Mouse (Mus musculus) lung, embryonic 14.5 days (tissue): Measurements from ENCODE around the gene Npr3. TPM values are rescaled to one million over a fixed set of nuclear protein-coding genes. Genes with fewer than 3 reads are reported as not detected.
A peak's percentile ranks its signal among the peaks of the same experiment; 100 is the strongest.

Experiments used
- ATAC-seq: fragments of 200-750 bp; cut with Nextera tagmentation; 2 replicates; pipeline ENCODE4 v1.8.0; 2017; ENCODE audit warnings: mild to moderate bottlenecking, moderate TSS enrichment, moderate library complexity; ENCODE audit not compliant: insufficient read depth
- DNase-seq: peaks from one replicate; pipeline ENCODE4 v3.0.0-alpha.2; 2015
- H3K27ac ChIP-seq: fragments of 300-500 bp; sonication (generic); 2 replicates; pipeline ENCODE4 v1.5.1; 2014; ENCODE audit warnings: low read depth, mild to moderate bottlenecking, moderate library complexity
- H3K27me3 ChIP-seq: fragments of 300-500 bp; sonication (generic); 2 replicates; pipeline ENCODE4 v1.6.1; 2014; ENCODE audit warnings: low read length, control low read depth; ENCODE audit not compliant: insufficient read depth
- H3K36me3 ChIP-seq: fragments of 300-500 bp; sonication (generic); 2 replicates; pipeline ENCODE4 v1.6.1; 2014; ENCODE audit warnings: control low read depth; ENCODE audit not compliant: insufficient read depth
- H3K4me1 ChIP-seq: fragments of 300-500 bp; sonication (generic); 2 replicates; pipeline ENCODE4 v1.6.1; 2014; ENCODE audit warnings: antibody characterized with exemption, control low read depth; ENCODE audit not compliant: insufficient read depth
- H3K4me2 ChIP-seq: fragments of 300-500 bp; sonication (generic); 2 replicates; pipeline ENCODE4 v1.6.1; 2014; ENCODE audit warnings: mild to moderate bottlenecking
- H3K4me3 ChIP-seq: fragments of 300-500 bp; sonication (generic); 2 replicates; pipeline ENCODE4 v1.5.1; 2014; ENCODE audit warnings: low read depth, low read length
- H3K9ac ChIP-seq: fragments of 300-500 bp; sonication (generic); 2 replicates; pipeline ENCODE4 v1.6.1; 2014
- H3K9me3 ChIP-seq: fragments of 300-500 bp; sonication (generic); 2 replicates; pipeline ENCODE4 v1.6.1; 2016; ENCODE audit warnings: low read depth, low read length, control low read depth
- CTCF ChIP-seq: IDR thresholded peaks from 2 replicates; pipeline ENCODE4 v1.5.1; 2016; ENCODE audit warnings: antibody characterized with exemption, low read depth
- WGBS: fragments of 180-500 bp; shearing (Covaris S2); extraction: QIAGEN DNeasy Blood & Tissue Kit; methylation state at CpG from one replicate; pipeline ENCODE4 v1.1.7; 2014; 5-methylcytosine and 5-hydroxymethylcytosine counted together
- polyA plus RNA-seq: library from polyadenylated mRNA; unstranded; fragments of >200 nt; fragmentation: Nextera tagmentation; extraction: Ambion mirVana; gene quantifications from 2 replicates; pipeline ENCODE4 v1.2.1, GENCODE M21; 2014

Npr3 gene
- 11.2 and 11.3 TPM in 2 replicates for polyA plus RNA-seq

DNA sequence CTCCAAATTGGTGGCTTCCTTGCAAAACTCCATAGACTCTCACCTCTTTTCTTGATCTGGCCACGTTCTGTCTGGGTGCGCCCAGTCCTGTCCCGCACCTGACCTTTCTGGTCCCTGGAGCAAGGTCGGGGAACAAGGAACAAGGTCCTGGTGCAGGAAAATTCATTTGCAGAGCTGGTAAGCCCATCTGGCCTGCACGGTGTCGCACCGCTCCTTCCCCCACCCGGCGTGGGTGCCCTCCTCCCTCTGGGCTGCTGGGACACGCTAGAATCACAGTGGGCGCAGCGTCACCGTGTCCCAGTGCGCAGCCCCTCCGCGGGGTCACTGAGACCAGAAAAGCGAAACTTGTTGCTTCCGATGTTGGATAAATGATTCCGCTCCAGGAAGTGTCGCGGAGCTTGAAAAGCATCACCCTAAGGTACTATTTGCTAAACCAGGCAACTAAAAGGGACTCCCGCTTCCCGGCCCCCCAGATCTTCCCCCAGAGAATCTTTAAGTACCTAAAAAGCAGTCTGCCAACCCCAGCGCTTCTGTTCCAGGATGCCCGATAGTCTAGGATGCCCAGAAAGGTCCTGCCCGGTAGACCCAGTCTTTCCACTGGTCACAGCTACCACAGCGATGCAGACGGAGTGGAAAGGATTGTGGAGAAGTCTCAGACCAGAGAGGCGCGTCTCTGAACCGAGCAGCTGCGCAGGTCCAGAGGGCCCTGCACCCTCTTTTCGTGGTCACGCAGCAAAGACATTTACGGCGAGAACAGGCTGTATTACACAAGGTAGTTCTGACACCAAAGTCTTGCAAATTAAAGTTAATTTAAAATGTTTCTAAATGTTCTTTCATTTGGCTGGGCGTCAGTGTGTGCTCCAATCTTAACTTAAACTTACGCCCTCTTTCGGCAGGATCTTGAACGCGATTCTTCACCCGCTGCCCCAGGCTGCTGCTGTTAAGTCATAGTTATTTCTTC, at the start of gene Npr3:
Npr3 (minus strand) TSS at position 717 of the 961 bp plus-strand sequence.
- peak within 1 kb of the TSS; percentile 90 for H3K27ac ChIP-seq
- peak within 1 kb of the TSS; percentile 61 for H3K4me3 ChIP-seq
- peak; percentile 19; the same call in 1 of the 2 replicates for ATAC-seq
- TF ChIP-seq CTCF: peak; percentile 55
- DNase-seq: peak; percentile 94
- WGBS: under 1% methylated on average over 42 of the region's 42 CpGs
- H3K4me2 ChIP-seq: peak within 1 kb of the TSS; percentile 80
- peak within 1 kb of the TSS; percentile 74 for H3K9ac ChIP-seq
- no peaks in the 10 kb centered on the region for H3K36me3 ChIP-seq
- peaks cover 4% of the 10 kb centered on the region for H3K4me1 ChIP-seq
- H3K9me3 ChIP-seq: no peaks in the 10 kb centered on the region
- peaks cover 14% of the 10 kb centered on the region; the same call in 1 of the 2 replicates for H3K27me3 ChIP-seq

DNA sequence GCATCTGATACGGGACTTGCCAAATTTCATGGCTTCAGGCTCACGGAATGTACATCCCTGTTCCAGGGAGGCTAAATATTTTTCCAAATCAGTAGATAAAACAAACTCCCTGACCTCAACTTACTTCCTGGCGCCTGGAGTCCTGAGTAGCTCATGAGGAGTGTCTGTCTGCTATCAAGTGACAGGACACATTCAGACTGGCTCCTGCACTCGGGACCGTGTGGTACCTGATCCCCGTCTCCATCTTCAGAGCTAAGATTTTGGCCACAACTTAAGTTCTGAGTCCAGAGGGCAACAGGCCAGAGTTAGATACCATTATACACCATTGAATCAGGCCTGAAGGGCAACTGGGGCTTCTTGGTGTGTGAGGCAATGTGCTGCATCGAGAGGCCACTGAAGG, 49.0 kb upstream of the Npr3 start:
- Histone ChIP-seq H3K36me3 (no peaks in the 10 kb centered on the region), H3K9me3 (no peaks in the 10 kb centered on the region), H3K4me2 (no peak overlapping the region), H3K4me1 (no peaks in the 10 kb centered on the region), H3K27me3 (no peaks in the 10 kb centered on the region), H3K27ac (no peak overlapping the region), H3K4me3 (no peak overlapping the region), H3K9ac (no peak overlapping the region)
- no peak for TF ChIP-seq CTCF
- ATAC-seq (no peak), DNase-seq (no peak)
- 73% methylated on average over 7 of the region's 7 CpGs for WGBS

DNA sequence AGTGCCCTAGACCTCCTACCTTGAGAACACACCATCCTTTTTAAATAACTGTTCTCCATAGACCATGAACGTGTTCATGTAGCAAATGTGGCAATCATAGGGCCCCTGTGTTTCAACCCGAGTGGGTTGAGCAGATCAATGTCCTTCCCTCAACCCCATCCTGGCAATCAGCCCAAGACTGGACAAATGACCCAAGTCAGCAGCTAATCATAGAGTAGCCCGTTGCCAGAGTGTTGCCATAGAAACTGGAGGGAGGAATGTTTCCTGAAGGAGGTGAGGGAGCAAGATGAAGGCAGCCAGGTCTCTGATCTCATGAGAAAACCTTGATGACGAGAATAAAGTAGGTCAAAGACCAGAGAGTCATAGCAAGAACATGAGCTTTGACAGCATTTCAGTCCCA, 47.1 kb upstream of the Npr3 start:
- Histone ChIP-seq H3K9ac (no peak overlapping the region), H3K4me3 (no peak overlapping the region), H3K27me3 (no peaks in the 10 kb centered on the region), H3K4me2 (no peak overlapping the region), H3K4me1 (no peaks in the 10 kb centered on the region), H3K9me3 (no peaks in the 10 kb centered on the region), H3K36me3 (no peaks in the 10 kb centered on the region), H3K27ac (no peak overlapping the region)
- ATAC-seq (no peak), DNase-seq (no peak)
- WGBS: 41% methylated on average over 4 of the region's 4 CpGs
- TF ChIP-seq CTCF: no peak

DNA sequence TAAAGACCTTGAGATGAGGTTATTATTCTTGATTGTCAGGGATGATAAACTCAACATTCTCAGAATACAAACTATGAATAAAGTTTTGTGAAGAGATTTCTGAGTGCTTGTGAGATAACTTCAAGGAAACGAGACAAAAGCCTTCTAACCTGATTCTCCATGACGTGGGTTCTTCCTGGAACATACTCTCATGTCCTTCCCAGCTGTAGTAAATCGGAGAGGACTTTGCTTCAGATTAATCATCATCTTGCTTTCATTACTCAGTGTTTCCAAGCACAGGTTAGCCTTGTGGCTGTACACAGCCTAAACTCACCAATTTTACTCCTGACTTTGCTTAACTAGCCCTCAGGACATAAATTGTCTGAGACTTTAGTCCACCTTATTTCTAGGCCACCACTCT, 45.1 kb upstream of the Npr3 start:
- Histone ChIP-seq H3K4me1 (no peaks in the 10 kb centered on the region), H3K27me3 (no peaks in the 10 kb centered on the region), H3K9me3 (no peaks in the 10 kb centered on the region), H3K4me3 (no peak overlapping the region), H3K4me2 (no peak overlapping the region), H3K27ac (no peak overlapping the region), H3K9ac (no peak overlapping the region), H3K36me3 (no peaks in the 10 kb centered on the region)
- ATAC-seq (no peak), DNase-seq (no peak)
- TF ChIP-seq CTCF: no peak
- WGBS: 68% methylated on average over 3 of the region's 3 CpGs

DNA sequence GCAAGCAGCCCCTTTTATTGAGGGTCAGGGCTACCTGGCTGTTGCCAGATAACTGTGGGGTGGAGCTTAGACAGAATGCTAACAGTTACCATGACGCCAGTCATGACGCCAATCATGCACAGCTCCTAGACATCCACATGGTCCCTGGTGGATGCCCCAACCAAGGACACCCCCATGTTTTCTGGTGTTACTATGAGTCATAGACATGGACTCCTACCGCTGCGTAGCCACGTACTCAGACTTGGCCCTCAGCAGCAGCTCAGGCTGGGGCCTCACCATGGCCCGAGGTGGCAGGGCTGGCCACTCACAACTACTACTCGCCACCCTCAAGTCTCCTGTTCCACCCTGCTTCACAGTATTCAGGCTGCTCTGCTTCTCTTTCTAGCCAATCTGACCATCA, 44.1 kb upstream of the Npr3 start:
- H3K27me3 ChIP-seq: no peaks in the 10 kb centered on the region
- no peaks in the 10 kb centered on the region for H3K4me1 ChIP-seq
- no peak overlapping the region for H3K27ac ChIP-seq
- ATAC-seq (no peak), DNase-seq (no peak)
- no peaks in the 10 kb centered on the region for H3K9me3 ChIP-seq
- TF ChIP-seq CTCF: no peak
- 98% methylated on average over 7 of the region's 7 CpGs for WGBS
- H3K4me2 ChIP-seq: no peak overlapping the region
- no peak overlapping the region for H3K4me3 ChIP-seq
- H3K9ac ChIP-seq: no peak overlapping the region
- H3K36me3 ChIP-seq: no peaks in the 10 kb centered on the region

DNA sequence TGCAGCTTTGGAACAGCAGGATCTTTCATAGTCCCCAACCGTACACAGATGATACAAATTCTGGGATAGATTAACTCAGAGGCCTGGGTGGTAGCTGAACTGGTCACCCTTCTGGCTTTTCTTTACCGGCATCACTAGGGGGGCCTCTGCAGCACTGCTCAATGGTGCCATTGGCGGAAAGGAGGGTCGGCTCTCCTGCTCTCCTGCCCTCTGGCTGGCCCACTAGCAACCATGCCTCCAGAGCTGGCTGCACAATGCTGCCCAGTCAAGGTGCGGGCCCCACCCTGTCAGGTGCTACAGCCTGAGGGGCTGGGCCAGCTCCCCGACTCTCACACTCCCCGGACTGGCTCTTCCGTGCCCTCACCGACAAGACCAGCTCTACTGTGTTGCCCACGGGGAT, 43.1 kb upstream of the Npr3 start:
- 92% methylated on average over 10 of the region's 10 CpGs for WGBS
- ATAC-seq (no peak), DNase-seq (no peak)
- Histone ChIP-seq H3K9me3 (no peaks in the 10 kb centered on the region), H3K27ac (no peak overlapping the region), H3K4me3 (no peak overlapping the region), H3K4me1 (no peaks in the 10 kb centered on the region), H3K9ac (no peak overlapping the region), H3K4me2 (no peak overlapping the region), H3K36me3 (no peaks in the 10 kb centered on the region), H3K27me3 (no peaks in the 10 kb centered on the region)
- no peak for TF ChIP-seq CTCF

DNA sequence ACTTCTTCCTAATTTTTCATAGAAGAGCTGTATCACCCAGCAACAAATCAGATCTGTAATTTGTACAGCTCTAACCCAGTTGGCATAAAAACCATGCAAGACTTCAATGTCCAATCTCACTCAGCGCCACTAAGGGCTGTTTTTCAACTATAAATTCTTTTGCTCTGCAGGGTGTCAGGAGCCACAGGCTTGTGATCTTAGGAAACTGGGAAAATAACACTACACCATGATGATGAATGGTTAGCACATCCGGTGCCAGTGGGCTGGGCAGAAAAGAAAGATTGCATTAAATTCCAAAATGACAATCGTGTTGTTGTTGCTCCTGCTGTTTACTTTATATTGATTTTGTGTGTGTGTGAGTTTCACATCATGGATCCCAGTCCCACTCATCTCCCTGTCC, 42.4 kb upstream of the Npr3 start:
- Histone ChIP-seq H3K4me2 (no peak overlapping the region), H3K27ac (no peak overlapping the region), H3K9ac (no peak overlapping the region), H3K27me3 (no peaks in the 10 kb centered on the region), H3K4me3 (no peak overlapping the region), H3K9me3 (no peaks in the 10 kb centered on the region), H3K36me3 (no peaks in the 10 kb centered on the region), H3K4me1 (no peaks in the 10 kb centered on the region)
- no peak for ATAC-seq
- DNase-seq: no peak
- no peak for TF ChIP-seq CTCF
- 75% methylated on average over 3 of the region's 3 CpGs for WGBS
